Mouse (Mus musculus) left cerebral cortex, postnatal 10 days (tissue): Measurements from ENCODE around the gene 2200002D01Rik. TPM values are rescaled to one million over a fixed set of nuclear protein-coding genes. Genes with fewer than 3 reads are reported as not detected.

ENCODE experiments used
- DNase-seq, 2 experiments: peaks; one replicate each; pipeline ENCODE4 v3.0.0; 2021 to 2022; ENCODE audit warnings: low spot score in 2 of 2, mixed read lengths in 1 of 2; ENCODE audit errors: extremely low spot score in 1 of 2
- intact Hi-C: fragments of 180-260 bp; cut with DNase I; formaldehyde crosslinking; loops from one replicate; pipeline ENCODE4 v1.15.1; 2025
- total RNA-seq, 2 experiments: library from RNA; stranded (reverse); gene quantifications; 2 replicates each; pipeline ENCODE4 v1.2.3; 2021

Gene 2200002D01Rik
- total RNA-seq, 2 experiments from 2014 or later: not detected

DNA sequence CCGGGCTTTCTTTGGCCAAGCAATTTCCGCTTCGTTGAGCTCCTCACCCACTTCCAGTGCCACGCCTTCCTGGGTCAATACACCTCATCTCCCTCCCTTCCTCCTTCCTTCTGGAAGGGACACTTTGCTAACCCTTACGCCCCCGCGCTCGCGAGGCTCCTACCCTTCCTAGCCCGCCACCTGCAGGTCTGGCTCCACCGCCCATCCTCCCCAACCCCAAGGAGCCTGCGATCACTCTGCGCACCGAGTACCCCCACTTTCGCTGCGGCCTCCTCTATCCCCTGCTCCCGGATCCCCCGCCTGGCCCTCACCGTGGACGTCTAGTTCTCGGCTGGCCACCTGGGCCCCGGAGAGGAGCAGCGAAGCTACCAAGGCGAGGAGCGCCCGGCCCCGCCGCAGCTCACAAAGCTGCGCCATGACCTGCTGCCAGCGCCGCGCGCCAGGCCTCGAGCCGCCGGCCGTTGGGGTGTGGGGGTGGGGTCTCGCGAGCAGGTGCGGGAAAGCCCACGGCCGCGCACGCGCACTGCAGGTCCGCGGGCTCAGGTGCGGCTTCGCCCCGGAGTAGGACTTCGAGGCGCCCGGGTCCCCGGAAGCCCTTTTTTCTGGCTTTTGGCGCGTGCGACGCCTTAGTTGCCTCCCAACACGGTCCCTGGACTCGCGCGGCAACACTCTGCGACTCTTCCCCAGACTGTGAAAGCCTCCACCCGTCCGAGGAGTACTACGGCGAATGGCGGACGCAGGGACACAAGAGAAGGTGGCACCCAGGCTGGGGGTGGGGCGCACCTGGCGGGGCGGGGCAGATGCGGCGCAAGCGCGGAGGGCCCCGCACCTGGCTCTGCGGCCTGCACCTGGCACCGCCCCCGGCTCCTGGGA, 33.2 kb upstream of the 2200002D01Rik start, which contains the start of gene Spint2:
Gene Spint2, minus strand, starts transcription at position 712 of the 873 bp plus-strand sequence.
- intact Hi-C loops: no loop called here
- DNase-seq: peak in 1 of 2 experiments; percentile 64

DNA sequence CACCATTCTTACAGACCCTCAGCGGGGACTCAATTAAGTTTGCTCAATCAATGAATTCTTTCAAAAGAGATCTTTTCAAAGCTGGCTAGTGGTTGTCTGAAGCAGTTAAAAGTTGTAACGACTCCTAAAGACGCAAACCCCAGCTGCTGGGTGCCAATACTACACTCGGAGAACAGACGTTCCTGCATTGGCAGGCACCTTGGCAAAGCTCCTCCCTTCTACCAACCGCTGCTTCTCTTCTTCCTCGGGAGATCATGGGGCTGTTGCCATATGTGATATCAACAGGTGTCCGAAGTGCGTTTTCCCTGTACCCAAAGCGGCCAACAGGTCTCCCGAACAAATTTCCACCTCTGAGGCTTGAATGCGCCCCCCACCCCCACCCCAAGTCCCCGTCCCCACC, 32.5 kb upstream of the 2200002D01Rik start:
- DNase-seq: no peak
- intact Hi-C loops: no loop called here

DNA sequence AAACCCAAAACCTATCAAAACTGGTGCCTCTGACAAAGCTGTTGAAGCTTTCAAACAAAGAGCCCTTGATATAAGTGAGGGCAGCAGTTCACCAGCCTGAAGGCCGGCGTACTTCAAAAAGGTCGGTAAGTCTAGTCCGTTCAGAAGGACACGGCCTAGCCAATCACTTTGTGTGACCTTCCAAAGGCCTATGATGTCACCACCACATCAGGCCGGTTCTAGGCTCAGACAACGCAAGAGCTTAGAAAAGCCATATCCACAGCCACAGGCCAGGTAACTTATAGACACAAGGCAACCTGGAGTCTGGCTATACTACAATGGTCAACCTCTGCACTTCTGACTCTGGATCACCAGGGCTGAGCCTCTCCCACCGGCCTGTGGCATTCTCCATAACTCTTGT, 31.7 kb upstream of the 2200002D01Rik start:
- no peak for DNase-seq
- intact Hi-C loops: no loop called here

DNA sequence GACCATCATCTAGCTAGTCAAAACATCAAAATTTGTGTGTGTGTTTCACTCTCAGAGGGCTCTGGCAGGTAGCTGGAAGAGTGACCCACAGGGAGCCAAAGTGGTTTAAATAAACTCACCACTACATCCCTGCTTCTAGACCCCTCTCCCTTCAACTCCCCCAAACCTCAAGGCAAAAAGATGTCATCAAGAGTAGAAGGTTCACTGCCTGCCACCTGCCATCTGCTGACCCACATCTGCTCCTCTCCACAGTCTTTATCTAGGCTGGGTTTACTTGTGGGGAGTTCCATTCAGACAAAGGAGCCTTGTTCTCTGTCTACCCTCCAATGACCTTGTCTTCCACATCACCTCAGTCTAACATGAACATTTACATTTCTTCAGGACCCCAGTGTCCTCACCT, 31.0 kb upstream of the 2200002D01Rik start:
- intact Hi-C loops: no loop called here
- no peak for DNase-seq

DNA sequence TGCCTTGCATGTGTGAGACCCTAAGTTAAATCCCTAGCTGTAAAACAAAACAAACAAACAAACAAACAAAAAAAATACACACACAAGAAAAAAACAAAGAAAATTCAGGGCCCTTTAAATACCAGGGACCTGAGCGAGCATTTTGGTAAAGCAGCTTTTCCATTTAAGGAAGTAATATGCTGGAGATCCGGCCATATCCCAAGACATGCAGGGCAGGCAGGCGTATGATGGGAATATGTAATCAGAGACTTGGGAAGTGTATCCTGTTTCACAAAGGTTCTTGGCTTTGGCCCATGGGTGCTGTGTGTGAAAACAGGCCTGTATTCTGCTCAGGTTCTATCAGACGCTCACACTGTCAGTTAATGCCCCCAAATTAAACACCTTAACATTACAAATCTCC, 29.2 kb upstream of the 2200002D01Rik start:
- intact Hi-C loops: no loop called here
- no peak for DNase-seq

DNA sequence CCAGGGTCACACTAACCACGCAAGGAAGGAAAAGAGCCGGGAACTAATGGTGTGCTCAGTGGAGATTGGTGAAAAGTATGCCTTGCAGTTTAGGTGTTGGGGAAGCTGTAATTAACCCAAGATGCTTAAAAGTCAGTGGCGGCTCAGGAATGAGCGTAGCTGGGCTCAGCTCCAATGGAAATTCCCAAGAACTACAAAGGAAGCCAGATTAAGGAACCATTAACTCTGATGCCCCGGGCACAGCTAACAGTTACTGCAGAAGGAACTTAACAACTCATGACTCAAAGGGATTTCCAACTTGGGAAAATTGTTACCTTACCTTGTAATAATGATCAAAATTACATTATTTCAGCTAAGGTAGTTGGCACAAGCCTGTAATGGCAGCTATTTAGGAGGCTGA, 28.4 kb upstream of the 2200002D01Rik start:
- no peak for DNase-seq
- intact Hi-C loops: no loop called here

DNA sequence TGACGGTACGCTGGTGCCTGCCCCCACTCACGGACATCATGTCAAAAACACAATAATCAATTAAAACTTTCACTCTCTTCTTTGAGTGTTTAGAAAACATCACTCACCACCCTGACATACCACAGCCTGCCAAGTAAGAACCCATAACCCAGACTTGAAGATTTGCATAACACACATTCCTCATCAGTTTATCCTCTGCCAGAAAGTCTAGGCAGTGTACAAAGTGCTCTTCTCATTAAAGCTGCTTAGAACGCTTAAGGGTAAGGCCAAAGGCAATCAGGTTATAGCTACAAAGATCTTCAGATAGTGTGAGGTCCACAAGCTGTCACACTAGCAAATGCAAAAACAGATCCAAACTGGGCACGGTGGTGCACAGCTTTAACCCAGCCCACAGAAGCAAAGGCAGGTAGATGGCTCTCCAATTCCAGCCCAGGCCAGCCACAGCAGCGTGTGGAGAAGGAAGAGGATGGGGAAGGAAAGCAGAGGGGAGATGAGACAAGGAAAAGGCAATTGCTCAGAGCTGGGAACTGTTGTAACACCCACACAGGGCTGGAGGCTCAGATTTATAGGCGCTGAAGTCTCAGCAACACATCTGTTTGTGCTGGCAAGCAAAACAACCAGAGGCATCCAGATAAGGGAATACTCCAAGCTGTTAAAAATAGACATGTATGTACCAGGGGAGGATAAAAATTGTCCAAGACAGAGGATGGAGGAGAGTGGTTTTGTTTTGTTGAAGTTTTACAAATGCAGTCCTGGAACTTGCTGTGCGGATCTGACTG, 23.6 kb upstream of the 2200002D01Rik start:
- no peak for DNase-seq
- intact Hi-C loops: no loop called here

DNA sequence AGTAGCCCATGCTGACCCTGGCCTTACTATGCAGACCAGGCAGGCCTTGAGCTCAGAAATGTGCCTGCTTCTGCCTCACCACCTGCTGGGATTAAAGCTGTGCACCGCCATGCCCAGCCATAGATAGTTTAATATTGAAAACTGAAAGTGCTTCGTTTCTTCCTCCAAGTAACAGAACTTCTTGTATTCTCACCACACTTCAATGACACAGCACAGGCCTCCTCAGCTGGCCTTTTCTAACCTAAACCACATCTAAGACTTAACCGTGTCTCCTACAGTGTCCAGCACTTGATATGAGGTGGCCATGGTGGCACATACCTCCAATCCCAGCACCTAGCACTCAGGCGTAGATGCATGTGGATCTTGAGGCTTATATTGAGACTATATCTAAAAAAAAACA, 22.2 kb upstream of the 2200002D01Rik start:
- intact Hi-C loops: no loop called here
- no peak for DNase-seq

DNA sequence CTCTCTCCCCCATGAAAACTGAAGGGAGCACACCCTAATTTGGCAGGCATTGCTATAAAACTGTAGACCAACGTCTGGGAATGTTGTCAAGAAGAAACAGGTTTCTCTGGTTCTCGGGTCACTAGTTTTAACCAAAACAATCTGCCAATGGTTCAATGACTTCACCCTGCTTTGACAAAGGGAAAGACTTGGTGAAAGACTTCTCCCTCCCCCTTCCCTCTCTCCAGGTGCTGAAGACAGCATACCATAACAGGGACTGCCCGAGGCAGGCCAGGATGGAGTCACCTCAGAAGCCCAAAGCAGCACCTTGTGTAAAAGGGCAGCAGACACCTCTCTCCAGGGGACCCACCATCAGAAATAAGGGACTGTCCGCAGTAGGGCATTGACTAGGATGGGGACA, 18.7 kb upstream of the 2200002D01Rik start:
- intact Hi-C loops: no loop called here
- no peak for DNase-seq

DNA sequence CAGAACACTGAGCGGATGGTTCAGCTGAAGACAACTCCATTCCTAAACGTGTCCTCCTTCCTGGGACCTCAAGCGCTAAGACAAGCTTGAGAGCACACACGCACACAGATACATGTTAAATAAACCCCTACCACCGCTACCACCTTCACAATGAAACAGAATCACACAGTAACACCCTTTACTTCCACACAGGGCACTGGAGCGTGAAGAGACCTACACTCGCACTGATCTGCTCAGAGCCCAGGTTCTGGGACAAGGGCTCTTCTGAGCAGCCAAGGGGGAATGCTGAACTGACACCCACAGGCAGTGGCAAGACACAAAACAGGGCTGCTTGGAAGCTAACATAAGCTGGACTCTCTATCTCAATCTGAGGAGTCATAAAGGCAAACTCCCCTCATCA, 17.4 kb upstream of the 2200002D01Rik start:
- intact Hi-C loops: no loop called here
- DNase-seq: no peak

DNA sequence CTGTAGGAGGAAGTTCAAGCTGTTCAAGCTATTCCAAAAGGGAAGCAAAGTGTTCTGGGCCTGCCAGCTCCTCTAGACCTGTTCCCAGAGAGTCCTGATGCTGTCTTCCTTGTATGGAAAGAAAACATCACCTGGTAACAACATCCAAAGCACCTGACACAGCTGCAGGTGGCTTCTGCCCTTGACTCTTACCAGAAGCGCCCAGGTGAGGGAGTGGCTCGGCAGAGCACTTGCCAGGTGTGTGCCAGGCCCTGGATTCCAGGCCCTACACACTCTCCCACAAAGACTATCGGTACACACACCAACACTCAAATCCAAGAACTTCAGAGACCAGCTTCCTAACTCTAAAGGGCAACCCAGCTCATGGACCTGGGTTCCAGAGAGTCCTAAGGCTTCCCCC, 15.6 kb upstream of the 2200002D01Rik start:
- no peak for DNase-seq
- intact Hi-C loops: no loop called here

DNA sequence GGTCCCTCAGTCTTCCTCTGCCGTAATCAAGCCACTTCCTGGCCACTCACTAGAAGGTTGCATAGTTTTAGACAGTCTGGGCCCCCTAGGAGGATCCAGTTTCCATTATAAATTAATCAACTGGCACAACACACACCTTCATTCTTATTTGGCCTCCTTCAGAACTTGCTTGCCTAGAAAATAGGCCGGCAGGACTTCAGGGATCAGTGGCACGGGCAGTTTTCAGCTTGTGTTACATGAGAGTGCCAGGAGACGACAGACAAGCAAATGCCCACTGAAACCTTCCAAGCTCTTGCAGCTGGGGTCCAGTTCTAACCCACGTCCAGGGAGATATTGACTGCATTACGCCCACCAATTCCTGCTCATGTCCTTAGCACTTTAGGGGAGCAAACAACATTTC, 13.9 kb upstream of the 2200002D01Rik start:
- intact Hi-C loops: no loop called here
- DNase-seq: no peak

DNA sequence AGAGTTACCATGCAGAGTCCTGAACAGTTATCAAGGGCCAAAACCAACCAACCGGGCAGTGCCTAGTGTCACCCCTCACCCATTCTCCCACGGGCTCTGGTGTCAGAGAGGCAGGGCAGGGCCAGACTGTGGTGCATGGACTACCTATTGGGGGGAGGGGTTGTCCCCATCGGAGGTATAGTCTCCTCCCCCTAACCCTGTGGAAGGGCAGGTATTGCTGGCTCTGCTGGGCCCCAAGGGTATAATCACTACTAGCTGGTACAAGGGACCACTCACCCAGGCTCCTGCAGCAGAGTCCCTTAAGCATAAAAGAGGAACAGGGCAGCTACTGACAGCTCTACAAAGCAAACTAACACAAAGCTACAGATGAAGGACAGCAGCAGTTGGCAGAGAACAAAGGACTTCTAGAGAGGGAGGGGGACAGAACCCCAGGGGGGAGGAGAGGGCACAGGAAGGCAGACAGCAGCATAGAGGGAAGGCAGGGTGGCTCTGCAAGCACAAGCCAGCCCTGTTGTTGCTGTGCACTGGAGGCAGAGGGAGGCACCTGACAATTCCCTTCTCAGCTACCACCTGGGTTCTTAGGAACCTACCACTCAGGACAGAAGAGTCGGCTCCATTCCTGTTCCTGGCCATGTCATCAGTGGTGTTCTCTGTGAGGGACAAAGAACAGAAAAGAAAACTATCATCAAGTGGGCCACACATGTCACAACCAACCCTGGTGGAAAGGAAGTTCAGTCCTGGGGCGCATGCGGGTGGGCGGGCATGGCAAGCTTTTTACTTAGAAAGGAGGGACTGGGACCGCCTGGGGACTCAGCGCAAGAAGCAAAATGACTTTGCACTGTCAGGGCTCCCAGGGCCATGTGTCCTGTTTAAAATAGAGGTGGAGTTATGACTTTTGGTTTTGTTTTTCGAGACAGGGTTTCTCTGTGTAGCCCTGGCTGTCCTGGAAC, 11.8 kb upstream of the 2200002D01Rik start:
- intact Hi-C loops: no loop called here
- no peak for DNase-seq

DNA sequence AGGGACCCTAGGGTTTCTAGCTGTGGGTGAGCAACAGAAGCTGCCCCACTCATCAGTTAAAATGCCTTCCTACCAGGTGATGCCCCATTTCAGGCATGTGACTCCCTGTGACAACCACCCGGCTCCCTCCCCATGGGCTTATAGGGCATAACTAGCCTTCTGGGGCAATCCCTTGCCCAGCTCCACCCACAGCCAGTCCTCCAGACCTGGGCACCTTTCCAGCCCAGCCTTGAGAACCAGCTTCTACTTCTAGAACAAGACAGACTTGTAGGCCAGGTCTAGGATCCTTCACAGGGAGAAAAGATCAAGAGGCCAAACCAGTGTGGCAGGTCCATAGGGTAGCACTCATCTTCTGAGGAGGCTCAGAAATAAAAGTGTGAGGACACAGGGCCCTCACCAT, 9.1 kb upstream of the 2200002D01Rik start:
- intact Hi-C loops: no loop called here
- no peak for DNase-seq

DNA sequence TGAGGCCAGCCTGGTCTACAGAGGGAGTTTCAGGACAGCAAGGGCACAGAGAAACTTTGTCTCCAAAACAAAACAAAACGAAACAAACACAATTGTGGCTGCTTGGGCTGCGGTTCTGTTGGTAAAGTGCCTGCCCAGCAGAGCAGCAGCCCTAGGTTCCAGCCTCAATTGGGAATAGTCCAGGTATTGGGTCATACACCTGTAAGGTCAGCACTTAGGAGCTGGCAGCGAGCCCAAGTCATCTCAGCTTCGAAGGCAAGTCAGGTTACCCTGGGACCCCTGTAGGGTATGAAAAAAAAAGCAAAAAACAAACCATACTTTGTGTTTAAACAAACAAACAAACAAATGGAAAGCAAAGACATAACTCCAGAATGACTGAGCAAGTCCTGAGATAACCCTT, 7.6 kb upstream of the 2200002D01Rik start:
- DNase-seq: no peak
- intact Hi-C loops: no loop called here

DNA sequence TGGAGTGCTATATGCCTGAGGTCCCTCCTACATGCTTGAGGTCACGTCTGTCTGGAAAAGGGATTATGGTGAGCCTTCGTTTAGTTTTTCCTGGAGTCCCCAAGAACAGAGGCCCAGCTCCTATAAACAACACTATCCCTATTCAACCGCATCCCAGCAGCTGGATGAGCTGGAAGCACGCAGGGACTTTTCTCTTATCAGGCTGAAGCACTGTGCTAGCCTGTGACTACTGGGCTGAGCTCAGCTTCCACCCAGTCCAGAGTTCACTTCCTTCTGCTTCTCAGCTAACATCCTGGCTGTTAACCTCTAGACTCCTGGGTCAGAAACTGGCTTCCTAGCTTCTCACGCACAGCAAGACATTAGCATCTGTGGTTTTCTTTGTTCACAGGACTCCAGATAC, 5.6 kb upstream of the 2200002D01Rik start:
- no peak for DNase-seq
- intact Hi-C loops: no loop called here

DNA sequence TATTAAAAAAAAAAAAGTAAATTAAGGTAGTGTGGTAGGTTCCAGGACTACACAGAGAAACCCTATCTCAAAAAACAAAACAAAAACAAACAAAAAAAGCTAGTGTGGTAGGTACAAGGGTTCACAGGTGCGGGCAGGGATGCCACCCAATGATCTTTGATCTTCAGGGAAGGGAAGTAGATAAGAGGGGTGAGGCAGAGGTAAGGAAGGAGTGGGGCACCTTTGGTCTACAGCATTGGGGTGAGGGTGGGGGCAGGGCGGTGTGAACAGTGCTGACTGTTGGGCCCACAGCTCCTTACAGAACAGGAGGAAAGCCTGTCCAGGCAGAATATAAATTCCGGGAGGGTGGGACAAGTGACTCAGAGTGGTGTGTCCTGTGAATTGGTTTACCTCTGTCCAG, 2.9 kb upstream of the 2200002D01Rik start:
- intact Hi-C loops: no loop called here

DNA sequence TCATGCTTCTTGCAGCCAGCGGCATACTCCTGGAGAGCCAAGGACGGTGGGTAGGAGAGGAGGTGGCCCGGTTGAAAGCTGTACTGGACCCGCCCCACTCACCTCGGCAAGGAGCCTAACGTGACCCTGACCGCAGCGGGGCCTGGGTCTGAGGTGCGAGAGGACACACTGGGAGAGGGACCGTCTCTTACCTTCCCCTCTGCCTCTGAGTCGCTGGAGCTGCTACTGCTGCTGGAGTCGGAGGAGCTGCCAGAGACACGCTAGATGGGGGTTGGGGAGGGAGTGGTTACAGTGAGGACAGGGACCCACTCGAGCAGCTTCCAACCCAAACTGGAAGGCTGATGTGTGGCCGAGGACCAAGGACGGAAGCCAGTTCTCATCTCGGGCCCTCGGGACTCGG, 560 bp downstream of the 2200002D01Rik start:
- intact Hi-C loops: no loop called here
- peak in 1 of 2 experiments; percentile 41 for DNase-seq

More for the DNA sequence above, 2.9 kb upstream of the 2200002D01Rik start:
- no peak for DNase-seq

DNA sequence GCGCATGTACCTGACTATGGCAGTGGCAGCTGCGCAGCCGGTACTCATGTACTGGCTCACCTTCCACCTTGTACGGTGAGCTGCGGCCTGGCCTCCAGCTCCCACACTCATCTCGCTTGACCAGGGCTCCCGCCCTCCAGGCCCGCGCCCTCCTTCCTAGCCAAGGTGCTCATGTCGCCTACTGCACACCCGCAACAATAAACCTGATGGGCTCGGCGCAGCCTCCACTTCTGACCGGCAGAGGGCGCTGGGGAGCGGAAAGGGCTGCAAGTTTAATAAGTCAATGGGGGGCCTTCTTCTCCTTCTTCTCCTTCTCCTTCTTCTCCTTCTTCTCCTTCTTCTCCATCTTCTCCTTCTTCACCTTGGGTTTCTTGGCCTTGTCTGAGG, 959 bp downstream of the 2200002D01Rik start:
- intact Hi-C loops: no loop called here
- DNase-seq: peak in 1 of 2 experiments; percentile 75
